1 mouse cellular context compared by ENCODE assay signal in the genomic region with DNA sequence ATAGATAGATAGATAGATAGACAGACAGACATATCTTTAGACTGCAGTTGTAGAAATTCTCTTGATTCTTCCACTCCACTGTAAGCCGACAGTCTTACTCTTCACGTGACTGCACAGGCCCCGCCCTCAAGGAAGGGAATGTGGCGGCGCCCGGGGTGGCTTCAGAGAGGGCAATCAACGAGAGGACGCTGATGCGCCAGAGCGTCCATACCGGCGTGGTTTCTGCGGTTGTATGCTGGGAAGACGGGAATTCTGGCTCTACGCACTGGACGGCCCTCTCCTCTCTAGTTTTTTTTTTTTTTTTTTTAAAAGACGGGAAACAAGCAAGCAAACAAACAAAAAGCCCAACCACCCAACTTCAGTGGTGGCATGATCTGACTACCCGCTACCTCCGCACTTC.
A peak's percentile ranks its signal among the peaks of the same experiment; 100 is the strongest.
TF ChIP-seq lines count a peak whose summit lies in the region.

No protein-coding gene starts in this region.

TF ChIP-seq in MEL, 35 proteins besides CTCF, POLR2A, EP300 and RAD21 (continued from another document):
- TF ChIP-seq TCF12 (IDR thresholded peaks at IDR 0.05; ENCODE audit: low read depth, low read length) (0 out of 2 replicates have a peak, but pooled peaks have one; percentile 18), NRF1 (IDR thresholded peaks at IDR 0.05; ENCODE audit: insufficient read depth, low read depth, low read length, poor library complexity, severe bottlenecking) (peak; percentile 49; the same call in 1 of the 2 replicates), USF2 (IDR thresholded peaks at IDR 0.05; ENCODE audit: borderline replicate concordance in 1 of 2, insufficient read depth in 1 of 2, low read depth in 1 of 2, low read length in 2 of 2) (peak; percentile 73 to 87), ZKSCAN1 (IDR thresholded peaks at IDR 0.05; ENCODE audit: low read depth, low read length) (no peak), JUND (IDR thresholded peaks at IDR 0.05; ENCODE audit: low read depth, low read length) (no peak)
TF ChIP-seq in MEL: peak in this region for 16.
